Mouse (Mus musculus): ENCODE measurements around the gene Il31ra. TPM values are rescaled to one million over a fixed set of nuclear protein-coding genes. Genes with fewer than 3 reads are reported as not detected.

Il31ra gene
- not detected for polyA plus RNA-seq (2014; fragmentation: Illumina TruSeq; extraction: RNeasy Lipid Tissue Mini Kit (QIAGEN cat#74804); ENCODE audit: low read depth, low replicate concordance)

GRCm38 (mm10) chr13:112594260-112594659 lies at the start of gene Il31ra:
Gene Il31ra, minus strand, starts transcription at chr13:112594360.

Other genes with a start within 250 kb of the Il31ra start
- gene Il6st, start 130.3 kb downstream of the Il31ra start, polyA plus RNA-seq (2014; fragmentation: Illumina TruSeq; extraction: RNeasy Lipid Tissue Mini Kit (QIAGEN cat#74804); ENCODE audit: low read depth, low replicate concordance), result 92.7 TPM
- gene Ddx4, start 58.1 kb upstream of the Il31ra start, polyA plus RNA-seq (2014; fragmentation: Illumina TruSeq; extraction: RNeasy Lipid Tissue Mini Kit (QIAGEN cat#74804); ENCODE audit: low read depth, low replicate concordance), result 0.21 TPM
- gene Slc38a9, start 66.4 kb upstream of the Il31ra start, polyA plus RNA-seq (2014; fragmentation: Illumina TruSeq; extraction: RNeasy Lipid Tissue Mini Kit (QIAGEN cat#74804); ENCODE audit: low read depth, low replicate concordance), result 10.0 TPM
- gene Plpp1, start 206.4 kb upstream of the Il31ra start, polyA plus RNA-seq (2014; fragmentation: Illumina TruSeq; extraction: RNeasy Lipid Tissue Mini Kit (QIAGEN cat#74804); ENCODE audit: low read depth, low replicate concordance), result 83.8 TPM

Measured in heart, adult 10 weeks (tissue).